Mouse (Mus musculus): ENCODE data around the gene Itgb8. TPM values are rescaled to one million over a fixed set of nuclear protein-coding genes. Genes with fewer than 3 reads are reported as not detected.
A peak's percentile ranks its signal among the peaks of the same experiment; 100 is the strongest.

The Itgb8 gene
- total RNA-seq (2014; rRNA removed) = 30.6 and 37.5 TPM in 2 replicates
- 7.1 and 9.1 TPM in 2 replicates for polyA plus RNA-seq (2015; fragmentation: Nextera tagmentation; extraction: Ambion mirVana)

DNA sequence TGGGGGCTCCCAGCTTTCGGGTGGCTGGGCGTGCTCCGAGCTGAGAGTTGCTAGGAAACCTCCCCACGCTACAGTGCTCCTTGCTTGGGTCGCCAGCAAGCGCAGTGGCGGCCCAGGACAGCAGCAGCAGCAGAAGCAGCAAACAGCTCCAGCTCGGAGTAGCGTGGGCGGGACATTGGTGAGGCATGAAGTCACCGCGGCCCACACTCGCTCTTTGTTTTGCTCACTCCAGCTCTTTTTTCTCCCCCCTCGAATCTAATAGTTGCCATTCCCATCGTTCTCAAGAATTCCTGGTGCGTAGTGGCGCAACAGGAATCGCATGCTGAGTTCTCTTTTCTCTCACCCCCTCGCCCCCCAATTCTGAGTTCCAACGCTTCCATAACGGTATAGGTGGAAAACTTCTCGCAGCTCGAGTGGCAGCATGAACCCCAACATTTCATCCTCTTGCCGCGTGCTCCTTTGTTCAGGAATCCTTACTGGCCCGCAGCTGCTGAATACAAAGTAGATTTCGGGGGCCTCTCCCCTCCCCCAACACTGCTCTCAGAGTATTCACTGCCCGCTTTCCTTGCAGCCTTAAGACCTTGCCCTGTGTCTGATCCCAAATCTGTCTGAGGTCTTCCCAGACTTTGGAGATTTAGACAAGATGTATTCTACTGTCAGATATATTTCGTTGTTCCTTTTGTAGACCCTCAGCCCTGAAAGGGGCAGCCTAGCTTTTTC lies at the start of gene Itgb8:
Gene Itgb8 (minus strand): TSS at position 107 of the 720 bp plus-strand sequence.
- peak; percentile 94 for ATAC-seq (ENCODE audit: low FRiP score)
- Histone ChIP-seq H3K4me2 (ENCODE audit: low read depth, low read length, poor library complexity, severe bottlenecking) (peak within 1 kb of the TSS; percentile 88), H3K27me3 (ENCODE audit: insufficient read depth, low read length) (no peaks in the 10 kb centered on the region), H3K9me3 (ENCODE audit: low read length) (no peaks in the 10 kb centered on the region), H3K4me1 (ENCODE audit: insufficient read depth, low read length) (no peaks in the 10 kb centered on the region), H3K4me3 (ENCODE audit: low read depth, low read length) (peak within 1 kb of the TSS; percentile 73), H3K36me3 (ENCODE audit: insufficient read depth, low read length) (no peaks in the 10 kb centered on the region), H3K9ac (replicated peaks; ENCODE audit: low read length, poor library complexity, severe bottlenecking) (peak within 1 kb of the TSS; percentile 81), H3K27ac (ENCODE audit: low read depth, low read length) (peak within 1 kb of the TSS; percentile 89)
- under 1% methylated on average over 29 of the region's 29 CpGs for WGBS
- no peak for TF ChIP-seq CTCF (IDR thresholded peaks at IDR 0.05)
- peak; percentile 91 for DNase-seq (ENCODE audit: low spot score)

DNA sequence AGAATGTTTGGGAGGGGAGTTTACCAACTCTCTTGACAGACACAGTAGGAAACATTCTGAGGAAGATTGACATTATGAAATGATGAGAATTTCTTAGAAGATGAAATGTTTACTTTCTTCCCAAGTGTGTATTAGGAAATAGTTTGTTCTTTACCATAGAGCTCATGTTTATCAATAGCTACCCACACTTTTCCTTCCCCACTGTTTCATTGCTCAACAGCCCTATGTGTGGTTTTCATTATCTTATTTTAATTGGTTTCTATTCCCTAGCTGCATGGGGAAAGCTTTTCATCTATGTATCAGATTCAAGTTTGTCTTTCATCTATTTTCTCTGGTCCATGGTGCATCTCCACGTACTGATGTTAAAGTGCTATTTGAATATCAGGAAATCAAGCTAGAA lies 37.7 kb upstream of the Itgb8 start:
- DNase-seq (ENCODE audit: low spot score) = no peak
- H3K27ac ChIP-seq (ENCODE audit: low read depth, low read length) = no peak overlapping the region
- no peaks in the 10 kb centered on the region for H3K9me3 ChIP-seq (ENCODE audit: low read length)
- H3K4me3 ChIP-seq (ENCODE audit: low read depth, low read length) = no peak overlapping the region
- H3K36me3 ChIP-seq (ENCODE audit: insufficient read depth, low read length) = no peaks in the 10 kb centered on the region
- H3K27me3 ChIP-seq (ENCODE audit: insufficient read depth, low read length) = no peaks in the 10 kb centered on the region
- no peak overlapping the region for H3K9ac ChIP-seq (replicated peaks; ENCODE audit: low read length, poor library complexity, severe bottlenecking)
- WGBS = 65% methylated on average over 1 of the region's 1 CpGs
- ATAC-seq (ENCODE audit: low FRiP score) = no peak
- H3K4me2 ChIP-seq (ENCODE audit: low read depth, low read length, poor library complexity, severe bottlenecking) = no peak overlapping the region
- H3K4me1 ChIP-seq (ENCODE audit: insufficient read depth, low read length) = no peaks in the 10 kb centered on the region
- TF ChIP-seq CTCF (IDR thresholded peaks at IDR 0.05) = no peak

DNA sequence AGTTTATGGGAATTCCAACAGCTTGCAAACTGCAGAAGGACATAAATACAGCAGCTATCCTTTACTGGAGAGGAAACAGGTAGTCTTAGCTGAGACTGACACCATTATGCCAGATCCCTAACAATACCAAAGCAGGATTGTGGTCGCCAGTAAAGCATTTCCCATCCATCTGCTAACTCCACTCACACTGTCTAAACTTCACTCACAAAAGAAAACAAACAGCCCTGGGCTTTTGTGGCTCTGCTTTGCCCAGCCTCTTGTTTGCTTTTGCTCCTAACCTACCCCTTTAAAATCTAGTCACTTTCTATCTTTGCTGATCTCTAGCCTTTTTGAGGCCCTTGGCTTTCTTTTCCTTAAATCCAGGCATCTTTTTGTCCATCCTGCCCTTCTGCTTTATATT lies 35.0 kb upstream of the Itgb8 start:
- Histone ChIP-seq H3K9ac (replicated peaks; ENCODE audit: low read length, poor library complexity, severe bottlenecking) (no peak overlapping the region), H3K4me1 (ENCODE audit: insufficient read depth, low read length) (no peaks in the 10 kb centered on the region), H3K27me3 (ENCODE audit: insufficient read depth, low read length) (no peaks in the 10 kb centered on the region), H3K27ac (ENCODE audit: low read depth, low read length) (no peak overlapping the region), H3K9me3 (ENCODE audit: low read length) (no peaks in the 10 kb centered on the region), H3K4me3 (ENCODE audit: low read depth, low read length) (no peak overlapping the region), H3K4me2 (ENCODE audit: low read depth, low read length, poor library complexity, severe bottlenecking) (no peak overlapping the region), H3K36me3 (ENCODE audit: insufficient read depth, low read length) (no peaks in the 10 kb centered on the region)
- no peak for TF ChIP-seq CTCF (IDR thresholded peaks at IDR 0.05)
- ATAC-seq (ENCODE audit: low FRiP score) (no peak), DNase-seq (ENCODE audit: low spot score) (no peak)
- 15% methylated on average over 1 of the region's 1 CpGs for WGBS

DNA sequence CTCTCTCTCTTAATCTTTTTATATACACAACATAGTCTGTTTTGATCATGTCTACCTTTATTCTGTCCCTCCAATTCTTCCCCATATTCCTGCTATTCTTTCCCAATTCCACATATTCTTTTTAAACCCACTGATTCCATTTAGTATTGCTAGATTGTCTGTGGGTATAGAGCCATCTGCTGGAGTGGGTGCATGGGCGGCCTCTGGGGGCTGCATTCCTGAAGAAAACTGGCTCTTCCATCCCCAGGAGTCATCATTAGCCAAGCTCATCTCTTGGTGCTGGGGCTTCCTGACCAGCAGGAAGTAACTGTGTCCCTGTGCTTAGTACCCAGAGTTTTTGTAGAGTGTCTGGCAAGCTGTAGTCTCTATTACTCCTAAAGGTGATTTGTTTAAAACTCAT lies 33.4 kb upstream of the Itgb8 start:
- H3K36me3 ChIP-seq (ENCODE audit: insufficient read depth, low read length) = no peaks in the 10 kb centered on the region
- no peaks in the 10 kb centered on the region for H3K9me3 ChIP-seq (ENCODE audit: low read length)
- H3K4me2 ChIP-seq (ENCODE audit: low read depth, low read length, poor library complexity, severe bottlenecking) = no peak overlapping the region
- H3K4me1 ChIP-seq (ENCODE audit: insufficient read depth, low read length) = no peaks in the 10 kb centered on the region
- no peak overlapping the region for H3K9ac ChIP-seq (replicated peaks; ENCODE audit: low read length, poor library complexity, severe bottlenecking)
- 80% methylated on average over 1 of the region's 1 CpGs for WGBS
- ATAC-seq (ENCODE audit: low FRiP score) = no peak
- no peak for DNase-seq (ENCODE audit: low spot score)
- H3K27me3 ChIP-seq (ENCODE audit: insufficient read depth, low read length) = no peaks in the 10 kb centered on the region
- no peak overlapping the region for H3K4me3 ChIP-seq (ENCODE audit: low read depth, low read length)
- peak; percentile 26; the same call in 1 of the 2 replicates for TF ChIP-seq CTCF (IDR thresholded peaks at IDR 0.05)
- H3K27ac ChIP-seq (ENCODE audit: low read depth, low read length) = no peak overlapping the region

DNA sequence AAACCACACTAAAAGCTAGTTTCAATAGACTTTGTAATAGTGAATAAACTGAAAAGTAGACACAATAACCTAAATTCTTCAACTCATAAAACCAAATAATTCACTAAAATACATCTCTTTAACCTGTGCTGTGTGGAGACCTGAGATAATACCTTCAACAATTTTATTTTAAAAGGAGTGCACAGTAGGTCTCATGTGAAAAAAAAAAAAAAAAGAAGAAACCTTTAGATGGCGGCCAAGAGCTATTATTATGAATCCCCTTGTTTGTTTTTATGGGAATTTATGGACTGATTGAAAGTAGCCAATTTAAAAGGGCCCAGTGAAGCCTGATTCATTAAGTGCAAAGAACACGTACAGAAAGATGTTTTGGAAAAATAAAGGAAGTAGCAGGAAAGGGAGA lies 31.4 kb upstream of the Itgb8 start:
- no peak for TF ChIP-seq CTCF (IDR thresholded peaks at IDR 0.05)
- Histone ChIP-seq H3K9ac (replicated peaks; ENCODE audit: low read length, poor library complexity, severe bottlenecking) (no peak overlapping the region), H3K27ac (ENCODE audit: low read depth, low read length) (no peak overlapping the region), H3K4me3 (ENCODE audit: low read depth, low read length) (no peak overlapping the region), H3K9me3 (ENCODE audit: low read length) (no peaks in the 10 kb centered on the region), H3K27me3 (ENCODE audit: insufficient read depth, low read length) (no peaks in the 10 kb centered on the region), H3K36me3 (ENCODE audit: insufficient read depth, low read length) (no peaks in the 10 kb centered on the region), H3K4me2 (ENCODE audit: low read depth, low read length, poor library complexity, severe bottlenecking) (no peak overlapping the region), H3K4me1 (ENCODE audit: insufficient read depth, low read length) (no peaks in the 10 kb centered on the region)
- no peak for ATAC-seq (ENCODE audit: low FRiP score)
- DNase-seq (ENCODE audit: low spot score) = no peak
- WGBS = 81% methylated on average over 2 of the region's 2 CpGs

DNA sequence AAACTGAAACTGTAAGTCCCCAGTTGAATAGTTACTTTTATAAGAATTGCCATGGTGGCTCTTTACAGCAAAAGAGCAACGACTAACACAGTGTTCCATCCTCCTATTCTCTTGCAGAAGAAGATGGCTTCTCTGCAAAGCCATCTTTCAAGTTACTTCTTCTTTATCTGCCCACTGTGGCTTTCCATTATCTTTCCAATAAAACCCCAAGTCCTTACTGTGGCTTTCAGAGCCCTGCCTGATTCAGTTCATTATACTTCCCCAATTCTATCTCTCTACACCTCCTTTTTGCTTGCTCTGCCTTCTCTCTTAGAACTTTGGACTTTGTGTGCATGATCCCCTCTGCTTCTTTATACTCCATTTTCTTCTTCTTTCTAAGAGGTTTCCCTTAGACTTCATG lies 30.1 kb upstream of the Itgb8 start:
- no peaks in the 10 kb centered on the region for H3K4me1 ChIP-seq (ENCODE audit: insufficient read depth, low read length)
- TF ChIP-seq CTCF (IDR thresholded peaks at IDR 0.05) = no peak

More for the DNA sequence above, 30.1 kb upstream of the Itgb8 start:
- DNase-seq (ENCODE audit: low spot score) (no peak), ATAC-seq (ENCODE audit: low FRiP score) (no peak)
- H3K9me3 ChIP-seq (ENCODE audit: low read length) = no peaks in the 10 kb centered on the region
- H3K27ac ChIP-seq (ENCODE audit: low read depth, low read length) = no peak overlapping the region
- WGBS = 74% methylated on average over 1 of the region's 1 CpGs
- no peaks in the 10 kb centered on the region for H3K27me3 ChIP-seq (ENCODE audit: insufficient read depth, low read length)
- no peaks in the 10 kb centered on the region for H3K36me3 ChIP-seq (ENCODE audit: insufficient read depth, low read length)
- H3K4me2 ChIP-seq (ENCODE audit: low read depth, low read length, poor library complexity, severe bottlenecking) = no peak overlapping the region
- no peak overlapping the region for H3K9ac ChIP-seq (replicated peaks; ENCODE audit: low read length, poor library complexity, severe bottlenecking)
- H3K4me3 ChIP-seq (ENCODE audit: low read depth, low read length) = no peak overlapping the region
